Mouse (Mus musculus) thymus, adult 2 months (tissue): ENCODE measurements around the gene Thap8.
A peak's percentile ranks its signal among the peaks of the same experiment; 100 is the strongest.

ENCODE experiments used
- CTCF ChIP-seq: fragments of 200-500 bp; IDR thresholded peaks from 2 replicates; pipeline ENCODE4 v1.5.1; 2012; ENCODE audit warnings: mild to moderate bottlenecking, control low read depth, low read length, moderate library complexity, borderline replicate concordance; ENCODE audit not compliant: control insufficient read depth, poor library complexity, insufficient read depth; ENCODE audit errors: extremely low read depth
- POLR2A ChIP-seq: fragments of 200-500 bp; IDR thresholded peaks from 2 replicates; pipeline ENCODE4 v1.6.1; 2012; ENCODE audit warnings: mild to moderate bottlenecking, low read length, control low read depth, moderate library complexity; ENCODE audit not compliant: control insufficient read depth, poor library complexity, insufficient read depth; ENCODE audit errors: extremely low read depth

GRCm38 (mm10) chr7:30331887-30332286, 52.0 kb downstream of the Thap8 start:
- TF ChIP-seq POLR2A = no peak
- TF ChIP-seq CTCF = peak; percentile 54; the same call in 1 of the 2 replicates
